Mouse (Mus musculus) olfactory bulb, adult 2 months (tissue): ENCODE results near the gene Chn2. TPM values are rescaled to one million over a fixed set of nuclear protein-coding genes. Genes with fewer than 3 reads are reported as not detected.

Experiments used
- H3K27ac ChIP-seq: fragments of 200-500 bp; 2 replicates; pipeline ENCODE4 v1.5.1; 2012; ENCODE audit warnings: low read depth, low read length; ENCODE audit not compliant: insufficient read depth
- H3K4me1 ChIP-seq: fragments of 200-500 bp; 2 replicates; pipeline ENCODE4 v1.6.1; 2012; ENCODE audit warnings: low read length; ENCODE audit not compliant: control insufficient read depth, insufficient read depth
- H3K4me3 ChIP-seq: fragments of 200-500 bp; 2 replicates; pipeline ENCODE4 v1.5.1; 2012; ENCODE audit warnings: mild to moderate bottlenecking, low read depth, low read length, moderate library complexity; ENCODE audit not compliant: insufficient read depth
- CTCF ChIP-seq: fragments of 200-500 bp; IDR thresholded peaks from 2 replicates; pipeline ENCODE4 v1.5.1; 2012; ENCODE audit warnings: low read depth, mild to moderate bottlenecking, low read length, moderate library complexity; ENCODE audit not compliant: insufficient read depth
- POLR2A ChIP-seq: fragments of 200-500 bp; IDR thresholded peaks from 2 replicates; pipeline ENCODE4 v1.6.1; 2012; ENCODE audit warnings: mild to moderate bottlenecking, low read depth, low read length, moderate library complexity; ENCODE audit not compliant: insufficient read depth
- WGBS: fragments of 180-500 bp; shearing (Covaris S2); methylation state at CpG from one replicate; pipeline ENCODE4 v1.1.7; 2018; 5-methylcytosine and 5-hydroxymethylcytosine counted together
- polyA plus RNA-seq: library from polyadenylated mRNA; stranded (reverse); fragments of >200 nt; gene quantifications from 2 replicates; pipeline ENCODE4 v1.2.4, GENCODE M21; 2012; ENCODE audit warnings: low replicate concordance; ENCODE audit not compliant: missing spikeins, insufficient read depth, insufficient read length

The Chn2 gene
- polyA plus RNA-seq, 1 experiment, result not detected

DNA sequence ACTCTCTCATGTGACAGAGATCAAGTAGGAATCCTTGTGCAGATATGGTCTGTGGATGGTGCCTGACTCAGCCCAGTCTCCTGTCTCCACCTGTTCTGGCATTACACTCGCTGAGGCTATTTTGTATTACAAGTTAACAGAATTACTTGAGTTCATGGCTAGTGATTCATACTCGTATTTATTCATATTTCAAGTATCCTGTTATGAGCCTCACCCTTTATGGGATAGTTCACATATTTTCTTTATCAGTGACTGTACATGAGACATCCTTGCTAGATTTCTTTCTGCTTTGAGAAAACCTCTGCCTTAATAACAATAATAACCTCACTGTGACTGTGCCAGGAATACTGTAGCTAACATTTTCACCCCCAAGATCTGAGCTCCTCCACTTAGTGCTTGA, 164.0 kb downstream of the Chn2 start:
- WGBS, result 88% methylated on average over 2 of the region's 2 CpGs
- Histone ChIP-seq H3K27ac (no peak overlapping the region), H3K4me1 (no peaks in the 10 kb centered on the region), H3K4me3 (no peak overlapping the region)
- TF ChIP-seq POLR2A, result no peak
- no peak for TF ChIP-seq CTCF

DNA sequence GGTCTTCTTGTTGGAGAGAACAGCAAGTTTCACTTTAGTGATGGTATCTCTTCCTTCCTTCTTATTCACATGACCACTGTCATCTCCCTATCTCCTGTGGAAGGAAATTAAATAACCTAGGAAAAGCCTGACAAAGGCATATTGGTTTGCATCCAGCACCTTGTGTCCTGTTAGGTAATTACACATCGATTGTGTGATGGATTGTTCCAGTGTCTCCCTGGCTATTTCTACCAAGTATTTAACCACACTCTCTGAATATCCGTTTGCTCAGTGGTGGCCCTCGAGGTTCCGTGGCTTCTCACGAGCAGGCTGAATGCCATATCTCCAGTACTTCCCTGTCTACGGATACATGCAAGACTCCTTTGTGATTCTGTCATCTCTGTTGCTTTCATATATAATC, 164.6 kb downstream of the Chn2 start:
- no peak for TF ChIP-seq CTCF
- no peak for TF ChIP-seq POLR2A
- Histone ChIP-seq H3K4me3 (no peak overlapping the region), H3K4me1 (no peaks in the 10 kb centered on the region), H3K27ac (no peak overlapping the region)
- WGBS, result 92% methylated on average over 6 of the region's 6 CpGs

DNA sequence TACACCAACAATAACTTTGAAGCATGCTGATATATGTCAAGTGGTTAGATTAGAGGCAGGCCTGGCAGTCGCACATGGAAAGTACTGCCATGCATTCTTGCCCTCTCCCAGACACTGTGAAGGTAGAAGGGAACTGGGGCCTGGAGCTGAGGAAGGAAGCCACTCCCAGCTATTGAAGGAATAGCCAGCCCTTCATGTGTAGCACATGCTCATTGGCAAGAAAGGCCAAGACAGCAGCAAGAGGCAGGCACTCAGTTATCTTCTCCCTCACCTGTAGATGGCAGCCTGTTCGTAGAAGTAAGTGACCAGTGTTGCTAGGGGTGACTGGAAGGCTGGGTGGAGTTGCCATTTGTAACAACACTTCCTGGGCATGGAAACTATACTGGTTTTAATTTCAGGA, 165.6 kb downstream of the Chn2 start:
- no peaks in the 10 kb centered on the region for H3K4me1 ChIP-seq
- TF ChIP-seq POLR2A (no peak), CTCF (no peak)
- H3K27ac ChIP-seq, result no peak overlapping the region
- WGBS, result 73% methylated on average over 2 of the region's 2 CpGs
- no peak overlapping the region for H3K4me3 ChIP-seq

- whole genome bisulfite sequencing, result 73% methylated on average over 5 of the region's 5 CpGs
- Histone ChIP-seq H3K4me1 (no peaks in the 10 kb centered on the region), H3K27ac (no peak overlapping the region), H3K4me3 (no peak overlapping the region)
- no peak for TF ChIP-seq POLR2A
- TF ChIP-seq CTCF, result no peak
Measured at GRCm38 (mm10) chr6:54205471-54205870, 166.1 kb downstream of the Chn2 start.

- 84% methylated on average over 6 of the region's 6 CpGs for WGBS
- Histone ChIP-seq H3K4me3 (no peak overlapping the region), H3K4me1 (no peaks in the 10 kb centered on the region), H3K27ac (no peak overlapping the region)
- TF ChIP-seq POLR2A (no peak), CTCF (no peak)
Measured at GRCm38 (mm10) chr6:54206221-54206738, 166.9 kb downstream of the Chn2 start.

GRCm38 (mm10) chr6:54208786-54209185, 169.4 kb downstream of the Chn2 start:
- TF ChIP-seq CTCF (no peak), POLR2A (no peak)
- no peaks in the 10 kb centered on the region for H3K4me1 ChIP-seq
- H3K27ac ChIP-seq, result no peak overlapping the region
- no peak overlapping the region for H3K4me3 ChIP-seq
- 95% methylated on average over 8 of the region's 8 CpGs for WGBS

DNA sequence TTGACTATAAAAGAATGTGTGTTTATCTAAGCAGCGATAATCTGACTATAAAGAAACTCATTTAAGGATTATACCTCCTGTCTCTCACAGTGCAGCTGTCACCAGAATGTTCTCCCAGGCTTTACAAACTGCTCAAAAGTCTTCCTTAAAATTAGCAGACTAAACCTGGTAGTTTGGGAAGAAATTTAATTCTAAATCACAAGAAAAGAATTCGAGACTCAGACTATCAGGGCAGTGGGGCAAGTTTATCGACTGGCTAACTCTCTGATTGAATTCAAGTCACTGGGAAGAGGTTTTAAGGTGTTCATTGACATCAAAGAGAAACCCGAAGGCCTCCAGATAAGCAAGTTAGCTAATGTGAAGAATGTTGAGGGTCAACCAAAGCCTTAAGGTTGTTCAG, 171.6 kb downstream of the Chn2 start:
- Histone ChIP-seq H3K4me3 (no peak overlapping the region), H3K4me1 (no peaks in the 10 kb centered on the region), H3K27ac (no peak overlapping the region)
- 59% methylated on average over 4 of the region's 4 CpGs for WGBS
- no peak for TF ChIP-seq POLR2A
- no peak for TF ChIP-seq CTCF

DNA sequence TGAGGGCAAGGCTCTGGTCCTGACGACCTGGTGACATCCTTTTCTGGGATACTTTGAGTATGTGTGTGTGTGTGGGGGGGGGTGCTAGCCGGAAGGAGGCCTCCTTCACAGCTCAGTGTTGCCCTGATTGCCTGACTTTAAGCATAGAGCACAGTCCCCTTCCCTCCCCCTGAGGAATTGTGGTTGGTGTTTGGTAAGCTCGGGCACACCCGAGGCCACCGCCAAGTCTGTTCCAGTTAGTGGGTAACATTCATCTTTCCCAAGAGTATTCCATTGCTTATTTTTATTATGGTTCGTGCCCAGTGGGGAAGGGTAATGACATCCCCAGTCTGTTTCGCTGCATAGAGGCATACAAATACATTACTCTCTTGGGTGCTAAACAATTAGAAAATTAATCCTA, 172.6 kb downstream of the Chn2 start:
- 89% methylated on average over 7 of the region's 7 CpGs for WGBS
- Histone ChIP-seq H3K4me1 (no peaks in the 10 kb centered on the region), H3K27ac (no peak overlapping the region), H3K4me3 (no peak overlapping the region)
- TF ChIP-seq POLR2A (no peak), CTCF (no peak)

DNA sequence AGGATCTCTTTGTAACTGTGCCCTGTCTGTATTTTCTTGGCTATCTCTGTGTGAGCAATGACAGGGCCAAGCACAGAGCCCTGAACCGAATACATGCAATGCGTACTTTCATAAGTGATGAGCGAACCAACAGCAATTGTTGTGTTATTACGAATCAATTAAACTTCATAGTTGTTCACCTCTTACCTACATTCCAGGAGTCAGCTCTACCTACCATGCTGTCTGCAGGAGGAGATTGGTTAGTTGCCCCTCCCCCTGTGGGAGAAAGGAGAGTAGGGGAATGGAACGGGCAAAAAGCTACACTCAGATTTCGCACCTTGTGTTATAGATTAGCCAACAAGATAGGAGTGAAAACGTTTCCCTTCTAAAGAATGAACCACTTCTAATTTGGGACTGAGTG, 174.4 kb downstream of the Chn2 start:
- TF ChIP-seq POLR2A, result no peak
- no peak for TF ChIP-seq CTCF
- 91% methylated on average over 7 of the region's 7 CpGs for WGBS
- Histone ChIP-seq H3K4me3 (no peak overlapping the region), H3K27ac (no peak overlapping the region), H3K4me1 (no peaks in the 10 kb centered on the region)

DNA sequence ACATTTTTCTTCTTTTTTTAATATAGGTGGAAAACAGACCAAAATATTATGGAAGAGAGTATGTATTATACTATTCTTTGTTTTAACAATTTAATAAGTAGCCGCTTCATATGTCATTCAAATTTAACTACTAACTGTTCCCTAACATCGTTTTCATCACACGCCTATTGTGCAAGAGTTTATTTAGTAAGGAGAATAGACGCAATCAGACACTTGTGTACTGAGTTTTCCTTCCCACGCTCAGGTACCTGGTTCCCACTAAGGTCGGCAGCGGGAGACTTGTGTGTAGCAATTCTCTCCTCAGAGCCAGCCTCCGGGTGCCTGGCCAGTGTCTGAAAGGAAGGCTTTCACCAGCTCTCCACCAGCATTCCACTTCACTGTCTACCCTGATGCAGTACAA, 176.3 kb downstream of the Chn2 start:
- no peak overlapping the region for H3K27ac ChIP-seq
- 90% methylated on average over 8 of the region's 8 CpGs for WGBS
- TF ChIP-seq CTCF (no peak), POLR2A (no peak)

More for the DNA sequence above, 176.3 kb downstream of the Chn2 start:
- Histone ChIP-seq H3K4me1 (no peaks in the 10 kb centered on the region), H3K4me3 (no peak overlapping the region)
